Mouse (Mus musculus): ENCODE results near the gene Ergic2. TPM values are rescaled to one million over a fixed set of nuclear protein-coding genes. Genes with fewer than 3 reads are reported as not detected.

The Ergic2 gene
- polyA plus RNA-seq, 1 experiment: 13.1 TPM

DNA sequence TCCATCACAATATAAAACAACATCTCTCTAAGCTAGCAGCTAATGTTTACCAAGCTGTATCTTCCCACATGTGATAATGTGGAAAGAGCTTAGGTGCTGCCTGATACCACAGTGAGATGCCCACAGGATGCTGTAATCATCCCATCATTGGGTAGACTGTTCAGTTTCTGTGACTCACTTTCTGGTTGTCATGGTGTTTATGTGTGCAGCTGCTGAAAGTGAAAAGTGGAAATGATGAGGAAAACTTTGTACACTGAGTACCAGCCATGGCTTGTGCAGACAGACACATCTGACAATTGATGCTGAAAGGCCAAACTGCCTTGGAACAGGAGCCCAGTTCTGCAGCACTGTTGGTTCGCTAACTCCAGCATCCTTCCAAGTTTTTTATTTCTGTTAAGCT is 27.1 kb upstream of the Ergic2 start:
- no peak for TF ChIP-seq CTCF (IDR thresholded peaks at IDR 0.05; ENCODE audit: extremely low read depth, insufficient read length, insufficient replicate concordance, low read depth, low read length)
- TF ChIP-seq POLR2A (IDR thresholded peaks at IDR 0.05; ENCODE audit: low read depth, low read length): no peak
- H3K27me3 ChIP-seq (ENCODE audit: control insufficient read depth, insufficient read depth, low read length): no peaks in the 10 kb centered on the region
- H3K4me1 ChIP-seq (ENCODE audit: control insufficient read depth, insufficient read depth, insufficient read length, low read length): no peaks in the 10 kb centered on the region
- WGBS: 91% methylated on average over 1 of the region's 1 CpGs
- H3K27ac ChIP-seq (ENCODE audit: insufficient read depth, low read depth, low read length): no peak overlapping the region
- no peak overlapping the region for H3K4me3 ChIP-seq (ENCODE audit: low read depth, low read length)
- no peaks in the 10 kb centered on the region for H3K36me3 ChIP-seq (ENCODE audit: control insufficient read depth, insufficient read depth, low read length)

DNA sequence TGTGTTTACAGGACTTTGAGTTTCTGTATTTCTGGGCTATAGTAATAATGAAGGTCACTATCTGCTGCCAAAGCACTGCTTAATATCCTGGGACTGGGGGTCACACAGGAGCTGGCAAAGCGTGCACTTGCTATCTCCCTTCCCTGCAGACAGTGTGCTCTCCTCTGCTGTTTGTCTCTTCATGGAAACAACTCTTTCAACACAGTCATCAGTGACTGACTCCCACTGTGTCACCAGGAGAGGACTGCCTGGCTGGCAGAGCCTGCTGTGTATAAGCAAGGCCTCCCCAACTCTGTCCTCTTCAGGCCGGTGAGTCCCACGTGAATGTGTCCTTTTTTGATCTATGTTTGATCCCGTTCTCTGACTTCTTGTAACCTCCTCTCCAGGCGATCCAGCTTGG is 25.3 kb upstream of the Ergic2 start:
- H3K4me1 ChIP-seq (ENCODE audit: control insufficient read depth, insufficient read depth, insufficient read length, low read length): no peaks in the 10 kb centered on the region
- no peaks in the 10 kb centered on the region for H3K36me3 ChIP-seq (ENCODE audit: control insufficient read depth, insufficient read depth, low read length)
- WGBS: 71% methylated on average over 5 of the region's 5 CpGs
- TF ChIP-seq CTCF (IDR thresholded peaks at IDR 0.05; ENCODE audit: extremely low read depth, insufficient read length, insufficient replicate concordance, low read depth, low read length) (no peak), POLR2A (IDR thresholded peaks at IDR 0.05; ENCODE audit: low read depth, low read length) (no peak)
- no peak overlapping the region for H3K27ac ChIP-seq (ENCODE audit: insufficient read depth, low read depth, low read length)
- H3K27me3 ChIP-seq (ENCODE audit: control insufficient read depth, insufficient read depth, low read length): no peaks in the 10 kb centered on the region
- H3K4me3 ChIP-seq (ENCODE audit: low read depth, low read length): no peak overlapping the region

DNA sequence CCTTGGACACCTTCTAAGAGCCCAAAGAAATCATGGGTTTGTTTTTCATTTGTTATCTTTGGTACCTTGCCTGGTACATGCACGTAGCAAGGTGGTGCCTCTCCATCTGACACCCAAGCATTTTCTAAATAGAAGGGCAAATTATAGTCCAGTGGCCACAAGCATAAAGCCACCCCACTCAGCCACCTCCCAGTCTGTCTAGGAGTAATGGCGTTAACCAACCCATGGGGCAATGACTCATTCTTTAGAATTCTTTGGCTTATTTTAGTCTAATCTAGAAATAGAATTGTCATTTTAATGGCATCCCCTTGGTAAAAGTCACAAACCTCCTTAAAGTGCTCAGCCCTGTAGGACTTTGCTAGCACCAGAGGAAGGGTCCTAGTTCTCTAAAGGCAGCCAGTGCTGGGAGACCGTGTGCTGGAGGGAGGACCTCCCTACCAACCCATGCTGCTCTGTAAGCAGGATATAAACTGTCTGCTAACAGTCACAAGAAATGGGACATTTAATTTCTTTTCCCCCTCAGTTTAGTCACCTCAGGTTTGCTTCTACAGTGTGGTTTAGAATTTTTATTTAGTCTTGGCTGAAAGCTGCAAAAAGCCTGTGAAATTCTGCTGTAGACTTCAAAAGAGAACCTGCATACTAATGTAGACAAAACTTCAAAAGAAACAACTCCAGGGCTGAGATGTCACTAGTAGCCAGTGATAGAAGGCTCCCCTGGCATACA is 22.1 kb upstream of the Ergic2 start:
- no peak for TF ChIP-seq POLR2A (IDR thresholded peaks at IDR 0.05; ENCODE audit: low read depth, low read length)
- TF ChIP-seq CTCF (IDR thresholded peaks at IDR 0.05; ENCODE audit: extremely low read depth, insufficient read length, insufficient replicate concordance, low read depth, low read length): no peak

DNA sequence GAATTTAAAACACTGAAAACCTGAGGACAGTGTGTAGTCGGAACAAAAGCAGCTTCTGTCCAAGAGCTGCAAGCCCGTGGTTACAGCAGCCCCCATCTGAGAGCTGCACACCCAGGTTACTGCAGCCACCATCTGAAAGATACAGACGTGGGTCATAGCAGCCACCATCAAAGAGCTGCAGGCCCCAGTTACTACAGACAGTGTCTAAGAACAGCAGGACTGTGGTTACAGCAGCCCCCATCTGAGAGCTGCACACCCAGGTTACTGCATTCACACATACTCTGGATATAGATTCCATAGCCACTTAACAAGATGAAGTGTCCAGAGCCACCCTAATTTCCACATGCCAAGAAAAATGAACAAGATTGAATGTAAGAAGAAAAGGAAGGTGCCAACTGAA is 15.4 kb upstream of the Ergic2 start:
- H3K4me1 ChIP-seq (ENCODE audit: control insufficient read depth, insufficient read depth, insufficient read length, low read length): no peaks in the 10 kb centered on the region
- no peaks in the 10 kb centered on the region for H3K27me3 ChIP-seq (ENCODE audit: control insufficient read depth, insufficient read depth, low read length)
- no peak overlapping the region for H3K4me3 ChIP-seq (ENCODE audit: low read depth, low read length)
- WGBS: 72% methylated on average over 3 of the region's 3 CpGs
- TF ChIP-seq POLR2A (IDR thresholded peaks at IDR 0.05; ENCODE audit: low read depth, low read length): no peak
- no peak for TF ChIP-seq CTCF (IDR thresholded peaks at IDR 0.05; ENCODE audit: extremely low read depth, insufficient read length, insufficient replicate concordance, low read depth, low read length)
- 0 out of 2 replicates have a peak, but pooled peaks cover 2% of the 10 kb centered on the region for H3K36me3 ChIP-seq (ENCODE audit: control insufficient read depth, insufficient read depth, low read length)
- no peak overlapping the region for H3K27ac ChIP-seq (ENCODE audit: insufficient read depth, low read depth, low read length)

More for the DNA sequence above, 22.1 kb upstream of the Ergic2 start:
- Histone ChIP-seq H3K27me3 (ENCODE audit: control insufficient read depth, insufficient read depth, low read length) (no peaks in the 10 kb centered on the region), H3K4me1 (ENCODE audit: control insufficient read depth, insufficient read depth, insufficient read length, low read length) (no peaks in the 10 kb centered on the region), H3K27ac (ENCODE audit: insufficient read depth, low read depth, low read length) (no peak overlapping the region), H3K36me3 (ENCODE audit: control insufficient read depth, insufficient read depth, low read length) (no peaks in the 10 kb centered on the region), H3K4me3 (ENCODE audit: low read depth, low read length) (no peak overlapping the region)
- 64% methylated on average over 3 of the region's 3 CpGs for WGBS

DNA sequence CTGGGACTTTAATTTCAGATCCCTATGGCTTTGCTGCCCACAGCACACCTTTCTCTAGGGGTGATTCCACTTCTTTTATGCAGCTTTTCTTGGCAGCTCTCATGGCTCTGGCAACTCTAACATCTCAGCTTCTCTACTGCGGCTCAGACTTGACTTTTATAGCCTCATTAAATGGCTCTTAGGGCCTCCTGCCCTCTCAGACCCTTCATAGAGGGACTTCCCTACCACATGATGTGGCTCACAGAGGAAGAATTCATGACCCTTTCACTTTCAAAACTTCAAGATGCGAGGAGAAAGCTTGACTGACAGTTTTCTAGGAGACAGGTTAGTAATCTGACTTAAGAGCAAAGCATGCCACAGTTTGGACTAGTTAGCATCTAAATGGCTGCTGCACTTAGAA is 10.5 kb upstream of the Ergic2 start:
- H3K4me3 ChIP-seq (ENCODE audit: low read depth, low read length): no peak overlapping the region
- H3K27ac ChIP-seq (ENCODE audit: insufficient read depth, low read depth, low read length): no peak overlapping the region
- no peaks in the 10 kb centered on the region for H3K4me1 ChIP-seq (ENCODE audit: control insufficient read depth, insufficient read depth, insufficient read length, low read length)
- no peak for TF ChIP-seq POLR2A (IDR thresholded peaks at IDR 0.05; ENCODE audit: low read depth, low read length)
- no peaks in the 10 kb centered on the region for H3K27me3 ChIP-seq (ENCODE audit: control insufficient read depth, insufficient read depth, low read length)
- H3K36me3 ChIP-seq (ENCODE audit: control insufficient read depth, insufficient read depth, low read length): peaks cover 6% of the 10 kb centered on the region
- WGBS: 54% methylated on average over 2 of the region's 2 CpGs

DNA sequence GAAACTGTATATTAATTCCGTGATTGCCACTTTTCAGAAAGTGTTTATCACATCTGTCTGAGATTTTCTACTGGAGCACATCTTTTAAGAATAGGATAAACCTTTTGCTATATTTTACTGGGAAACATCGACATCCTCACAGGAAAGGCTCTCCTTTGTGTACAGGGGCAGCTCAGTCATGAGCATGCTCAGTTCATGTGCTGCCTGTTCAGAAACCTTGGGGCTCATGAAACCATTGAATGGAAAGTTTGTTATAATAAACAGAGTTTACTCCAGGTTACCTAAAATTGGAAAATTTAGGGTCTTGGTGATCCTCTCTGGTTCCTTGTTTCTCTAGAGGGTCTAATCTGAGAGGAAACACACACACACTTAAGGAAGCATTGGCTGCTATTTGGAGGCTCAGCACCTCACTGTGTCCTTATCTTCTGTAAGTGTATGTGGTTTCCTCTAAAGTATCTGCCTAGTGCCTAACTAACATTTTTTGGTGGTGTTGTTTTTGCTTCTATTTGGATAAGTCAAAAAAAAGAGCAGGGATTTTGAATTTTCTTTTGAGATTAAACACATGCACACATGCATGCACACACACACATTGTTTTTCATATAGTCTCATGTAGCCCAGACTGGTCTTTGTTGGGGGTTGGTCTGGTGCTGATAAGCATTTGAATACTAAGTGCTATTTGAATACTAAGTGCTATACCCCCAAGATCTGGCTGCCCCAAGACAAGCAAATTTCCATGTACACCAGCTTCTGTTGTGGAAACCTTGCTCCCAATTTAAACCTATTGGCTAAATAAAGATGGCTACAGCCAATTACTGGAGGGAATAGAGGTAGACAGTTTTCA is 6.3 kb upstream of the Ergic2 start:
- Histone ChIP-seq H3K4me1 (ENCODE audit: control insufficient read depth, insufficient read depth, insufficient read length, low read length) (no peaks in the 10 kb centered on the region), H3K27me3 (ENCODE audit: control insufficient read depth, insufficient read depth, low read length) (no peaks in the 10 kb centered on the region), H3K4me3 (ENCODE audit: low read depth, low read length) (no peak overlapping the region), H3K27ac (ENCODE audit: insufficient read depth, low read depth, low read length) (no peak overlapping the region), H3K36me3 (ENCODE audit: control insufficient read depth, insufficient read depth, low read length) (peaks cover 5% of the 10 kb centered on the region)
- TF ChIP-seq POLR2A (IDR thresholded peaks at IDR 0.05; ENCODE audit: low read depth, low read length) (no peak), CTCF (IDR thresholded peaks at IDR 0.05; ENCODE audit: extremely low read depth, insufficient read length, insufficient replicate concordance, low read depth, low read length) (no peak)
- 81% methylated on average over 2 of the region's 2 CpGs for WGBS

DNA sequence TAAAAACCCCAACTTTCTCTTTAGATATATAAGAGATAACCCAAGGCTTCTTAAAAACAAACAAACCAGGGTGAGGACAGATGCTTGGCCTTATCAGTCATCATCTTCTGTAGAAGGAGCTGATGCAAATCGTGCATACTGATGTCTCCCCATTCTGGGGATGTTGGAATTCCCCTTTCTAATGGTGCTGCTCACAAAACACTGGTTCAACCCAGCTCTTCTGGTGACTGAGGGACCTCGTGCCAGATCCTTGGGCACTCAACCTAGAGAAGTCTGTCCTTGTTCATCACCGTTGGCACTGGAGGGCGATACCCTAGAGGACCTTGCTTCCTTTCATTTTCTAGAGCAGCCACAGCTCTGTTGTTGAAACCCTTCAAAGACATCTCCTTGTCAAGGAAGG is 4.6 kb upstream of the Ergic2 start:
- 86% methylated on average over 4 of the region's 4 CpGs for WGBS
- Histone ChIP-seq H3K4me1 (ENCODE audit: control insufficient read depth, insufficient read depth, insufficient read length, low read length) (no peaks in the 10 kb centered on the region), H3K36me3 (ENCODE audit: control insufficient read depth, insufficient read depth, low read length) (peaks cover 5% of the 10 kb centered on the region), H3K27me3 (ENCODE audit: control insufficient read depth, insufficient read depth, low read length) (no peaks in the 10 kb centered on the region), H3K4me3 (ENCODE audit: low read depth, low read length) (no peak overlapping the region), H3K27ac (ENCODE audit: insufficient read depth, low read depth, low read length) (no peak overlapping the region)
- TF ChIP-seq CTCF (IDR thresholded peaks at IDR 0.05; ENCODE audit: extremely low read depth, insufficient read length, insufficient replicate concordance, low read depth, low read length): no peak
- no peak for TF ChIP-seq POLR2A (IDR thresholded peaks at IDR 0.05; ENCODE audit: low read depth, low read length)

All from small intestine, adult 2 months (tissue).